Mouse (Mus musculus): ENCODE measurements around the gene Pawr. TPM values are rescaled to one million over a fixed set of nuclear protein-coding genes. Genes with fewer than 3 reads are reported as not detected.

Gene Pawr
- total and polyA plus RNA-seq, 2 experiments from 2014 or later, result 2.3 to 5.1 TPM

- H3K9ac ChIP-seq (replicated peaks; ENCODE audit: low read length, poor library complexity, severe bottlenecking), result no peak overlapping the region
- no peaks in the 10 kb centered on the region for H3K9me3 ChIP-seq (ENCODE audit: low read length)
- no peak overlapping the region for H3K4me2 ChIP-seq (ENCODE audit: low read depth, low read length, poor library complexity, severe bottlenecking)
- ATAC-seq (ENCODE audit: low FRiP score) (no peak), DNase-seq (ENCODE audit: low spot score) (no peak)
- WGBS, result 87% methylated on average over 6 of the region's 6 CpGs
- H3K36me3 ChIP-seq (ENCODE audit: insufficient read depth, low read length), result no peaks in the 10 kb centered on the region
- TF ChIP-seq CTCF (IDR thresholded peaks at IDR 0.05), result no peak
- H3K4me3 ChIP-seq (ENCODE audit: low read depth, low read length), result no peak overlapping the region
- no peaks in the 10 kb centered on the region for H3K27me3 ChIP-seq (ENCODE audit: insufficient read depth, low read length)
- no peaks in the 10 kb centered on the region for H3K4me1 ChIP-seq (ENCODE audit: insufficient read depth, low read length)
- H3K27ac ChIP-seq (ENCODE audit: low read depth, low read length), result no peak overlapping the region
Observed at GRCm38 (mm10) chr10:108409529-108409928, 77.6 kb downstream of the Pawr start.

DNA sequence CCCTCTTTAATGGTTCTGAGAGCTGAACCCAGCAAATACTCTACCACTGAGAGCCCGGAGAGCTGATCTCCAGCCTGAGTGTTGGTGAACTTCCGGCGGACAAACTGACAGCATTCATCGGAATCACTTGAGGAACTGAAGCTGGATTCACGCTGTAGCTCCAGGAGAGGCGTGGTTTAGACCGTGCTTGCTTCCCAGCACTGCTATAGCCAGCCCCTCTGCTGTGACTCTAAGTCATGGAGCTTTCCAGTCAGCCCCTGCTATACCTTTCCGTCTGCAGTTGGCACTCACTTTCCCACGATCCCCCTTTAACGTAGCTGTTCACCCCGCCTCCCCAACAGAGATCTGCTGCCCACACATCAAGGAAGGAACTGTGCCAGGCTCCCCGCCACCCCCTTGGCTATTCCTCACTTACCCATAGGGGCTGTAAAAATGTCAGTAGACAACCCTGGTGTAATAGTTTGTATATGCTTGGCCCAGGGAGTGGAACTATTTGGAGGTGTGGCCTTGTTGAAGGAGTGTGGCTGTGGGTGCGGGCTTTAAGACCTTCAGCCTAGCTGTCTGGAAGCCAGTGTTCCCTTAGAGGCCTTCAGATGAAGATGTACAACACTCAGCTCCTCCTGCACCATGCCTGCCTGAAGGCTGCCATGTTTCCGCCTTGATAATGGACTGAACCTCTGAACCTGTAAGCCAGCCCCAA lies 83.2 kb downstream of the Pawr start:
- no peak for ATAC-seq (ENCODE audit: low FRiP score)
- no peak overlapping the region for H3K9ac ChIP-seq (replicated peaks; ENCODE audit: low read length, poor library complexity, severe bottlenecking)
- no peaks in the 10 kb centered on the region for H3K9me3 ChIP-seq (ENCODE audit: low read length)
- 94% methylated on average over 14 of the region's 14 CpGs for WGBS
- no peak overlapping the region for H3K4me2 ChIP-seq (ENCODE audit: low read depth, low read length, poor library complexity, severe bottlenecking)
- no peak for DNase-seq (ENCODE audit: low spot score)
- no peaks in the 10 kb centered on the region for H3K27me3 ChIP-seq (ENCODE audit: insufficient read depth, low read length)
- no peak for TF ChIP-seq CTCF (IDR thresholded peaks at IDR 0.05)
- no peaks in the 10 kb centered on the region for H3K4me1 ChIP-seq (ENCODE audit: insufficient read depth, low read length)
- H3K4me3 ChIP-seq (ENCODE audit: low read depth, low read length), result no peak overlapping the region
- no peaks in the 10 kb centered on the region for H3K36me3 ChIP-seq (ENCODE audit: insufficient read depth, low read length)
- no peak overlapping the region for H3K27ac ChIP-seq (ENCODE audit: low read depth, low read length)

DNA sequence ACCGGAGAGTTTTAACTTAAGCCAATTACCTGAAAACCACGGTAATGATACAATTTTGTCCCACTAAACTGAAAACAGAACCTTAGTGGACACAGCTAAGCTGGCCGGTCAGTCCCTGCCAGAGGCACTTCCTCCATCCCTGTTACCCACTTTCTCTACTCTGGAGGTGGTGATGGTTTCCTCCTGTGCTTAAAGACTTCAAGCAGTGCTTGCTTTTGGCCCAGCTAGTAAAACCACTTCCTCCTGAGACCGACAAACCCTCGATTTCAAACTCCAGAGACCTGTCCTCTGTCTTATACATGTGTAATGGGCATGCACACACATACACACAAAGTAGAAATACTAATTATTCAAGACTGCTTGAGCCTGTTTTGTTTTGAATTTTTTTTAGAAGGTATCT lies 85.5 kb downstream of the Pawr start:
- no peaks in the 10 kb centered on the region for H3K4me1 ChIP-seq (ENCODE audit: insufficient read depth, low read length)
- TF ChIP-seq CTCF (IDR thresholded peaks at IDR 0.05), result no peak
- no peak overlapping the region for H3K27ac ChIP-seq (ENCODE audit: low read depth, low read length)
- no peak for DNase-seq (ENCODE audit: low spot score)
- H3K27me3 ChIP-seq (ENCODE audit: insufficient read depth, low read length), result no peaks in the 10 kb centered on the region
- no peaks in the 10 kb centered on the region for H3K36me3 ChIP-seq (ENCODE audit: insufficient read depth, low read length)
- H3K4me3 ChIP-seq (ENCODE audit: low read depth, low read length), result no peak overlapping the region
- 84% methylated on average over 5 of the region's 5 CpGs for WGBS
- no peaks in the 10 kb centered on the region for H3K9me3 ChIP-seq (ENCODE audit: low read length)
- H3K9ac ChIP-seq (replicated peaks; ENCODE audit: low read length, poor library complexity, severe bottlenecking), result no peak overlapping the region
- ATAC-seq (ENCODE audit: low FRiP score), result no peak
- H3K4me2 ChIP-seq (ENCODE audit: low read depth, low read length, poor library complexity, severe bottlenecking), result no peak overlapping the region

DNA sequence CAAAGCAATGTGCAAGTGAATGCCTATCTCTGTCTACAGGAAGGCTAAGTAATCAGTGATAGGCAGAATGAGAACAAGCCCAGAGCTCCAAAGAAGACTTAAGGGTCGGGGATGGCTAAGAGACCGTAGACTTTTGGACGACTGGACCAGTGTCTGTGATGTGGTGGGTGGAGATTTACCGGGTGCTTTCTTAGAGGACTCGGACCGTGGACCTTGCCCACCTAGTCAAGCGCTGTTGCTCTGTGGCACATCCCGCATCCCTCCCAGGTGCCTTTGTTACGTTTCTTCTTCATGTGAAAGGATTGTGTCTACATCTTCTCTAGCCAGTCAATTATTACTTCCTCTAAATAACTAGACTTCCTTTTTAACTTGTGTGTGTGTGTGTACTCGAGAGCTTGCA lies 98.6 kb downstream of the Pawr start:
- H3K9me3 ChIP-seq (ENCODE audit: low read length), result no peaks in the 10 kb centered on the region
- 91% methylated on average over 10 of the region's 10 CpGs for WGBS
- no peaks in the 10 kb centered on the region for H3K27me3 ChIP-seq (ENCODE audit: insufficient read depth, low read length)
- TF ChIP-seq CTCF (IDR thresholded peaks at IDR 0.05), result no peak
- DNase-seq (ENCODE audit: low spot score) (no peak), ATAC-seq (ENCODE audit: low FRiP score) (no peak)
- H3K4me2 ChIP-seq (ENCODE audit: low read depth, low read length, poor library complexity, severe bottlenecking), result no peak overlapping the region
- H3K4me1 ChIP-seq (ENCODE audit: insufficient read depth, low read length), result no peaks in the 10 kb centered on the region
- H3K27ac ChIP-seq (ENCODE audit: low read depth, low read length), result no peak overlapping the region
- no peak overlapping the region for H3K9ac ChIP-seq (replicated peaks; ENCODE audit: low read length, poor library complexity, severe bottlenecking)
- no peak overlapping the region for H3K4me3 ChIP-seq (ENCODE audit: low read depth, low read length)
- no peaks in the 10 kb centered on the region for H3K36me3 ChIP-seq (ENCODE audit: insufficient read depth, low read length)

- Histone ChIP-seq H3K4me2 (ENCODE audit: low read depth, low read length, poor library complexity, severe bottlenecking) (no peak overlapping the region), H3K4me3 (ENCODE audit: low read depth, low read length) (no peak overlapping the region)
Observed at GRCm38 (mm10) chr10:108432194-108432593, 100.3 kb downstream of the Pawr start.

DNA sequence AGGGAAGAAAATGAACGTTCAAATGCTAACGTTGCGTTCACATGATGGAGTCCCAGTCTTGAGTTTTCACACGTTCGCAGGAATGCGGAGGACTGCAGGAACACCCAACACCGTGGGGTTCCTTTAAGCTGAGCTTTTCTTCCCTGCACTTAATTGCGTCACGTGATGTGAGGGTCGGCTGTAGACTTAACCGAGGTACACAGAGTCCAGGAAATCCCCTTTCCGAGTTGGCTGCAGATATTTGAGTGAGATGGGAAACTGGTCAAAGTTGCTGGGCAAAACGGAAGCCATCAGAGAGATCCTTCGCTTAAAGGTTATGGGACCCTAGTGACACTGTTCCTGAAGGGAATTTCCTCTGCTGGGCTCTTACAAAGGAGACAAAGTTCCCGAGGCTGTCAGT lies 102.1 kb downstream of the Pawr start:
- H3K27ac ChIP-seq (ENCODE audit: low read depth, low read length), result no peak overlapping the region
- DNase-seq (ENCODE audit: low spot score), result no peak

More at GRCm38 (mm10) chr10:108432194-108432593, 100.3 kb downstream of the Pawr start:
- Histone ChIP-seq H3K36me3 (ENCODE audit: insufficient read depth, low read length) (no peaks in the 10 kb centered on the region), H3K9me3 (ENCODE audit: low read length) (no peaks in the 10 kb centered on the region), H3K9ac (replicated peaks; ENCODE audit: low read length, poor library complexity, severe bottlenecking) (no peak overlapping the region), H3K27ac (ENCODE audit: low read depth, low read length) (no peak overlapping the region), H3K4me1 (ENCODE audit: insufficient read depth, low read length) (no peaks in the 10 kb centered on the region), H3K27me3 (ENCODE audit: insufficient read depth, low read length) (no peaks in the 10 kb centered on the region)
- ATAC-seq (ENCODE audit: low FRiP score) (no peak), DNase-seq (ENCODE audit: low spot score) (no peak)
- 29% methylated on average over 10 of the region's 10 CpGs for WGBS
- no peak for TF ChIP-seq CTCF (IDR thresholded peaks at IDR 0.05)

More for the DNA sequence above, 102.1 kb downstream of the Pawr start:
- no peak overlapping the region for H3K9ac ChIP-seq (replicated peaks; ENCODE audit: low read length, poor library complexity, severe bottlenecking)
- no peaks in the 10 kb centered on the region for H3K36me3 ChIP-seq (ENCODE audit: insufficient read depth, low read length)
- WGBS, result 18% methylated on average over 15 of the region's 15 CpGs
- no peaks in the 10 kb centered on the region for H3K4me1 ChIP-seq (ENCODE audit: insufficient read depth, low read length)
- H3K27me3 ChIP-seq (ENCODE audit: insufficient read depth, low read length), result no peaks in the 10 kb centered on the region
- no peak for TF ChIP-seq CTCF (IDR thresholded peaks at IDR 0.05)
- H3K4me3 ChIP-seq (ENCODE audit: low read depth, low read length), result no peak overlapping the region
- no peaks in the 10 kb centered on the region for H3K9me3 ChIP-seq (ENCODE audit: low read length)
- no peak overlapping the region for H3K4me2 ChIP-seq (ENCODE audit: low read depth, low read length, poor library complexity, severe bottlenecking)
- ATAC-seq (ENCODE audit: low FRiP score), result no peak

Data from midbrain, postnatal 0 days (tissue).